Mouse (Mus musculus): ENCODE data around the gene Gadd45g. TPM values are rescaled to one million over a fixed set of nuclear protein-coding genes. Genes with fewer than 3 reads are reported as not detected.

The Gadd45g gene
- polyA plus RNA-seq, 1 experiment from 2014 or later = 50.3 TPM

DNA sequence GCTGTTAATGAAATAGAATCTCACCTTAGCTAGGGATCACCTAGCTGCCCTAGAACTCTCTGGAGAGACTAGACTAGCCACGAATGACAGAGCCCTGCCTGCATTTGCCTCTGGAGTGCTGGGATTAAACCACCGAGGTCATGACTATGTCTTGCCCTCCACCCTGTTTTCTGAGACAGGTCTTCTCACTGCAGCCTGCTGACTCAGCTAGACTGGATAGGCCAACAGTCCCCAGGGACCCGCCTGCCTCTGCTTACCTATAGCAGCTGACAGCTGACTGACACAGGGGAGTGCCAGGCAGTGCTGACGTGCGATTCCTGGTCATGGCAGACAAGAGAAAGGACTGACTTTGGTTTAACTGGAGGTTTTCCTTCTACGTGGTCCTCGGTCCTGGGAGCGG is 12.7 kb downstream of the Gadd45g start:
- Histone ChIP-seq H3K4me1 (no peaks in the 10 kb centered on the region), H3K9ac (no peak overlapping the region), H3K9me3 (no peaks in the 10 kb centered on the region), H3K27ac (no peak overlapping the region), H3K27me3 (no peaks in the 10 kb centered on the region), H3K4me3 (no peak overlapping the region), H3K36me3 (no peaks in the 10 kb centered on the region), H3K4me2 (no peak overlapping the region)
- 84% methylated on average over 8 of the region's 8 CpGs for WGBS
- no peak for ATAC-seq (ENCODE audit: borderline replicate concordance, extremely low read depth, low FRiP score, low TSS enrichment)

- Histone ChIP-seq H3K27me3 (no peaks in the 10 kb centered on the region), H3K4me2 (no peak overlapping the region), H3K9ac (no peak overlapping the region), H3K9me3 (no peaks in the 10 kb centered on the region), H3K36me3 (no peaks in the 10 kb centered on the region), H3K27ac (no peak overlapping the region), H3K4me3 (no peak overlapping the region), H3K4me1 (no peaks in the 10 kb centered on the region)
- no peak for ATAC-seq (ENCODE audit: borderline replicate concordance, extremely low read depth, low FRiP score, low TSS enrichment)
- WGBS = 53% methylated on average over 3 of the region's 3 CpGs
These were observed 13.3 kb downstream of the Gadd45g start for GRCm38 (mm10) chr13:51859798-51860197.

DNA sequence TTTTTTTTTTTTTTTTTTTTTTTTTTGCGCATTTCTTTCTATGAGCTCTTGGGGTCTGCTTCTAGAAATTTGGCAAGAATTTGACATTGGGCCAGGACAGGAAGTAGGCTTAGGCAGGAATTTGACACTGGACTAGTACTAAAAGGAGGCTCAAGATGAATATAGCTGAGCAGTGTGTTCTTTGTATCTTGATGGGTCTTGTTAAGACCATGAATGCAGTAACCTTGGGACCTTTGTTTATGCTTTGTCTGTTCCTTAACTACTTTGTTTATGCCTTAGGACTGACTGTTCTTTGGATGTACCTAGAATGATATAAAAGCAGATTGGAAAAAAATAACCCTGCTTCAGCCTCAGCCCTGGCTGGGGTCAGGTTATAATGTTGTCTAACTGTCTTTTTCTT is 16.3 kb downstream of the Gadd45g start:
- no peak for ATAC-seq (ENCODE audit: borderline replicate concordance, extremely low read depth, low FRiP score, low TSS enrichment)
- Histone ChIP-seq H3K4me1 (no peaks in the 10 kb centered on the region), H3K27me3 (no peaks in the 10 kb centered on the region), H3K4me3 (no peak overlapping the region), H3K27ac (no peak overlapping the region), H3K9me3 (no peaks in the 10 kb centered on the region), H3K4me2 (no peak overlapping the region), H3K9ac (no peak overlapping the region), H3K36me3 (no peaks in the 10 kb centered on the region)
- WGBS = 72% methylated on average over 1 of the region's 1 CpGs

DNA sequence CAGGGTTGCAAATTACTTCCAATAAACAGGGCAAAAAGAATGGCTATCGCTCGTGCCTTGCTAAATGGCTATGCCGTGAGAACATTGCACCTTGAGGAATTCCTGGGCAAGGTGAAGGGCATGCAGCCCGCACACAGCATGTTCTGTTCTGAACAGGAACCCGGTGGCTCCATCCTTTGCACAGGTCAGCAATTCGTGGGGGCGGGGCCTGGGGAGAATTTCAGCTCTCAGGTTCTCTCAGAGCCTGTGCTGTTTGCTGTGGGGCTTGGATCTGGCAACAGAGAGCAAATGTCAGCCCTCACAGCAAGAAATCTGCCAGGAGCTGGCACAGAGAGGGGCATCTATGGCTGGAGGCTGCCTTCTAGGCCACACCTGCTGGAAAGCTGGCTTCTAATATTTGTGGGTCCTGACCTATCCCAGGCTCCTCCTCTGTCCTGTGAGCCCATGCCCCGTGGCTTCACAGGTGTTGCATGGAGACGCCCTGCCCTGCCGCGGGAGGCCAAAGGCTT is 19.7 kb downstream of the Gadd45g start:
- no peak overlapping the region for H3K9ac ChIP-seq
- H3K36me3 ChIP-seq = no peaks in the 10 kb centered on the region
- H3K4me3 ChIP-seq = no peak overlapping the region
- no peak overlapping the region for H3K4me2 ChIP-seq
- peaks cover 12% of the 10 kb centered on the region for H3K4me1 ChIP-seq
- no peak for ATAC-seq (ENCODE audit: borderline replicate concordance, extremely low read depth, low FRiP score, low TSS enrichment)
- no peak overlapping the region for H3K27ac ChIP-seq
- 45% methylated on average over 11 of the region's 11 CpGs for WGBS
- no peaks in the 10 kb centered on the region for H3K9me3 ChIP-seq
- no peaks in the 10 kb centered on the region for H3K27me3 ChIP-seq

GRCm38 (mm10) chr13:51868491-51869128 is 22.1 kb downstream of the Gadd45g start:
- WGBS = 18% methylated on average over 12 of the region's 12 CpGs
- Histone ChIP-seq H3K27ac (no peak overlapping the region; the same call in 1 of the 2 replicates), H3K27me3 (no peaks in the 10 kb centered on the region), H3K9me3 (no peaks in the 10 kb centered on the region), H3K9ac (no peak overlapping the region), H3K4me1 (peaks cover 12% of the 10 kb centered on the region), H3K36me3 (no peaks in the 10 kb centered on the region), H3K4me2 (no peak overlapping the region), H3K4me3 (no peak overlapping the region)
- peak; percentile 44; the same call in 1 of the 2 replicates for ATAC-seq (ENCODE audit: borderline replicate concordance, extremely low read depth, low FRiP score, low TSS enrichment)

DNA sequence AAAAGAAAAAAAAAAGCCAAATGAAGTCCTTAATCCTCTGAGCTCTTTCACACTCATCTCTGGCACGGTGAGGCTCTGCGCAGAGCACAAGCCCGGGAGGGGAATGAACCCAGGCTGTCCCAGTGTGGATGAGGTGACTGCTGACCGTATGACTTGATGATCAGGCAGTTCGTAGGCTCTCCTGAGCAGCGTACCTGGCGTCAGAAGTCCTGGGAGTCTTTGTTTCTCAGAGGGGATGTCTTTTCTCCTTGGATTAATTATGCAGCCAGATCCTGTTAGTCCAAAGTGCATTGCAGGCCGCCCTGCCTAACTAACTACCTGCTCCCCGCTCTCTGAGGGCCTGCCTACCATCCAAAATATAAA is 22.6 kb downstream of the Gadd45g start:
- no peak for ATAC-seq (ENCODE audit: borderline replicate concordance, extremely low read depth, low FRiP score, low TSS enrichment)
- H3K9me3 ChIP-seq = no peaks in the 10 kb centered on the region
- 60% methylated on average over 9 of the region's 9 CpGs for WGBS
- H3K4me2 ChIP-seq = no peak overlapping the region
- no peak overlapping the region for H3K9ac ChIP-seq
- H3K27me3 ChIP-seq = no peaks in the 10 kb centered on the region
- H3K4me1 ChIP-seq = peaks cover 12% of the 10 kb centered on the region
- H3K4me3 ChIP-seq = no peak overlapping the region
- H3K36me3 ChIP-seq = no peaks in the 10 kb centered on the region
- H3K27ac ChIP-seq = no peak overlapping the region

DNA sequence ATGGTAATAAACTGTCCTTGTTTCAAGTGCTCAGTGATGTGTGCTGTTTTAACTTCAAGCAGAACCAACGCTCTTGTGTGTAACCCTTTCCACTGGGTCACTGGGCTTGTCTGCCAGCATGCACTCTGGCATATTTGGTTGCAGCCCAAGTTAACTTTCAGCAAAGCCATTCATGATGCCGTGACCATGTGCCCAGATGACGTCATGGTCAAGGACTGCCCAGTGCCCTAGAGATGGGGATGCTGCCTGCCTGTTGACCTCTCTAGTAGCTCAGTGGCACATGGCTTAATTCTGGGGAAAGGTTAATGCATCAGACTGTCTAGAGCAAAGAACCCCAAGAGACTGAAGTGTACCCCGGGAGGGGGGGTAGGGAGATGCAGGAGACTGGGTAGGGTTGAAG is 24.7 kb downstream of the Gadd45g start:
- no peaks in the 10 kb centered on the region for H3K36me3 ChIP-seq
- ATAC-seq (ENCODE audit: borderline replicate concordance, extremely low read depth, low FRiP score, low TSS enrichment) = no peak
- H3K9ac ChIP-seq = no peak overlapping the region
- peaks cover 12% of the 10 kb centered on the region for H3K4me1 ChIP-seq
- 94% methylated on average over 4 of the region's 4 CpGs for WGBS
- H3K4me3 ChIP-seq = no peak overlapping the region
- H3K27ac ChIP-seq = no peak overlapping the region
- H3K9me3 ChIP-seq = no peaks in the 10 kb centered on the region
- H3K27me3 ChIP-seq = no peaks in the 10 kb centered on the region
- H3K4me2 ChIP-seq = no peak overlapping the region

- H3K36me3 ChIP-seq = no peaks in the 10 kb centered on the region
- WGBS = 87% methylated on average over 9 of the region's 9 CpGs
These were observed 25.9 kb downstream of the Gadd45g start for GRCm38 (mm10) chr13:51872252-51872962.

DNA sequence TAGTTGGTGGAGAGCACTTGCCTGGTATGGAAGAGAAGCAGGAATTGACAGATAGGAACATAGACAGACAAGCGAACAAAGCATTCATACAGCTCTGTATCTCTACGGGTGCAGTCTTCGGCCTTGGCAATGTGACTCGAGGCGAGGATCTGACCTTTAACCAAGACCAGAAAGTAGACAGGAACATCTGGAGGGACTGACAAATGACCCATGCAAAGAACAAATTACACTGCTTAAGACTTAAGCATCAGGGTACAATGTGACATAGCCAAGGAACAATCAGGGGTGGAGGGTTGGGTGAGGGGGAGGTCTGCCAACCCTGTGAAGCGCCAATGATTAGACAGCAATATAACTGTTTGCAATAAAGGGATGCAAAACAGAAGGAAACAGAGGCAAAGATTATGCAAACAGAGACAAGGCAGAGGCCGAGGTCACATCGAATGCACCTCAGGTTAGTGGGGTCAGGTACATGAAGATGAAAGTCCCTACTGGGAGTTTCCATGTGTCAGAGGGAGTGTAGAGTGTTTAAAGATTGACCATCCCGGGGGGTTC is 26.6 kb downstream of the Gadd45g start:
- Histone ChIP-seq H3K4me2 (no peak overlapping the region), H3K27me3 (no peaks in the 10 kb centered on the region), H3K4me1 (peaks cover 12% of the 10 kb centered on the region), H3K36me3 (no peaks in the 10 kb centered on the region), H3K9me3 (no peaks in the 10 kb centered on the region), H3K4me3 (no peak overlapping the region), H3K9ac (no peak overlapping the region), H3K27ac (no peak overlapping the region)
- WGBS = 80% methylated on average over 9 of the region's 9 CpGs
- no peak for ATAC-seq (ENCODE audit: borderline replicate concordance, extremely low read depth, low FRiP score, low TSS enrichment)

More at GRCm38 (mm10) chr13:51872252-51872962, 25.9 kb downstream of the Gadd45g start:
- H3K27ac ChIP-seq = no peak overlapping the region
- H3K4me3 ChIP-seq = no peak overlapping the region
- H3K9me3 ChIP-seq = no peaks in the 10 kb centered on the region
- no peak overlapping the region for H3K9ac ChIP-seq
- ATAC-seq (ENCODE audit: borderline replicate concordance, extremely low read depth, low FRiP score, low TSS enrichment) = no peak
- no peak overlapping the region for H3K4me2 ChIP-seq
- peaks cover 12% of the 10 kb centered on the region for H3K4me1 ChIP-seq
- H3K27me3 ChIP-seq = no peaks in the 10 kb centered on the region

DNA sequence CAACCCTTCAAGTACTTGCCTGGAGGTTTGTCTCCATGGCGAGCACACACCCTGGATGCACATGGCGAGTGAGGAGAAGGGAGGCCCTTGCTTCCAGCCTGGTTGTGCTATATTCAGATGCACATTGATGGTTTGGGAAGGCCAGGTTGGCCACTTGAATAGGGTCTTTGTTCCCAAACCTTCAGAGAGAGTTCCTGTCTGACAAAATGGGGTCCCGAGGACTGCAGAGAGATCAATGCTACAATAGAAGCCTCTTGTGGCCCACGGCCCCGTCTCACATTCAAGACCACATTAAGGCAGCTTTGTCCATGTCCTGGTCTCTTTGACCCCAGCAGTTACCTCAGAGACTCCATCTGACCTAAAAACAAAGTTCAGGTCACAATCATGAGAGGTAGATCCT is 27.3 kb downstream of the Gadd45g start:
- Histone ChIP-seq H3K36me3 (no peaks in the 10 kb centered on the region), H3K4me1 (0 out of 2 replicates have a peak, but pooled peaks cover 6% of the 10 kb centered on the region), H3K9ac (no peak overlapping the region), H3K27me3 (no peaks in the 10 kb centered on the region), H3K4me2 (no peak overlapping the region), H3K9me3 (no peaks in the 10 kb centered on the region), H3K27ac (no peak overlapping the region), H3K4me3 (no peak overlapping the region)
- no peak for ATAC-seq (ENCODE audit: borderline replicate concordance, extremely low read depth, low FRiP score, low TSS enrichment)
- 83% methylated on average over 5 of the region's 5 CpGs for WGBS

DNA sequence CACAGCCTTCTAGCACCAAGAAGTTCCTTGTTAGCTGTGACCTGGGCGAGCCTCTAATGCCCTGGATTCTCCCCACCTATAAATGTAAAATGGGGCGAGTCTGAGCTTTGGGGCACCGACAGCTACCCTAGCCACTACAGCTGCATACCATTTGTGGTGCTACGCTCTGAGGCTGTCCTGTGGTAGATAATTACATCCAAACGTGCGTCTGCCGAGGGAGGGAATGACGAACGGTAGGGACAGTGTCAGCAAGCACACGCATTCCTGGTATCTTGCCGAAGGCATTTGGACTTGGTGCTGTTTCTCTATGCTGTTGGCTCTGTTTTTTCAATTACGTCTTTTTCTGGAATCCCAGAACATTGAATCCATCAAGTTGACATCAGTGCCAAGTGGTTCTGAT is 29.7 kb downstream of the Gadd45g start:
- Histone ChIP-seq H3K36me3 (no peaks in the 10 kb centered on the region), H3K4me2 (no peak overlapping the region), H3K27ac (no peak overlapping the region), H3K27me3 (no peaks in the 10 kb centered on the region), H3K9me3 (no peaks in the 10 kb centered on the region), H3K4me3 (no peak overlapping the region), H3K9ac (no peak overlapping the region), H3K4me1 (peaks cover 2% of the 10 kb centered on the region)
- no peak for ATAC-seq (ENCODE audit: borderline replicate concordance, extremely low read depth, low FRiP score, low TSS enrichment)
- 60% methylated on average over 12 of the region's 12 CpGs for WGBS

GRCm38 (mm10) chr13:51878806-51879205 is 32.3 kb downstream of the Gadd45g start:
- no peaks in the 10 kb centered on the region for H3K9me3 ChIP-seq
- H3K4me3 ChIP-seq = no peak overlapping the region
- ATAC-seq (ENCODE audit: borderline replicate concordance, extremely low read depth, low FRiP score, low TSS enrichment) = no peak
- no peak overlapping the region for H3K9ac ChIP-seq
- peaks cover 19% of the 10 kb centered on the region for H3K4me1 ChIP-seq
- H3K27ac ChIP-seq = no peak overlapping the region
- H3K36me3 ChIP-seq = no peaks in the 10 kb centered on the region
- whole genome bisulfite sequencing = 66% methylated on average over 8 of the region's 8 CpGs
- H3K4me2 ChIP-seq = no peak overlapping the region
- no peaks in the 10 kb centered on the region for H3K27me3 ChIP-seq
